Mouse (Mus musculus) right cerebral cortex, adult 2 months (tissue): Measurements from ENCODE around the gene H2-Q1.
"Not testable (repeated sequence)": the region's sequence is repeated elsewhere in the genome, so short reads cannot be mapped to it uniquely, and the experiment has no call there.

Experiments used
- DNase-seq, 2 experiments: peaks; one replicate each; pipeline ENCODE4 v3.0.0; 2021 to 2022; ENCODE audit warnings: low spot score in 2 of 2

The H2-Q1 gene

GRCm38 (mm10) chr17:35342711-35343476 is 22.7 kb downstream of the H2-Q1 start:
- no peak for DNase-seq

GRCm38 (mm10) chr17:35347659-35348058 is 27.5 kb downstream of the H2-Q1 start:
- not testable (repeated sequence) for DNase-seq

- not testable (repeated sequence) for DNase-seq
Observed at GRCm38 (mm10) chr17:35353275-35353674, 33.1 kb downstream of the H2-Q1 start.

GRCm38 (mm10) chr17:35354071-35354470 is 33.9 kb downstream of the H2-Q1 start:
- no peak for DNase-seq

GRCm38 (mm10) chr17:35357086-35357485 is 36.9 kb downstream of the H2-Q1 start:
- no peak for DNase-seq

GRCm38 (mm10) chr17:35358763-35359469 is 38.7 kb downstream of the H2-Q1 start:
- DNase-seq = no peak

GRCm38 (mm10) chr17:35359470-35359862 is 39.3 kb downstream of the H2-Q1 start:
- no peak for DNase-seq
